Mouse (Mus musculus): Measurements from ENCODE around the gene Ift52. TPM values are rescaled to one million over a fixed set of nuclear protein-coding genes. Genes with fewer than 3 reads are reported as not detected.

Ift52 gene
- 27.7 TPM for polyA plus RNA-seq (2014; fragmentation: Illumina TruSeq; extraction: RNeasy Lipid Tissue Mini Kit (QIAGEN cat#74804); ENCODE audit: low read depth, low replicate concordance)

DNA sequence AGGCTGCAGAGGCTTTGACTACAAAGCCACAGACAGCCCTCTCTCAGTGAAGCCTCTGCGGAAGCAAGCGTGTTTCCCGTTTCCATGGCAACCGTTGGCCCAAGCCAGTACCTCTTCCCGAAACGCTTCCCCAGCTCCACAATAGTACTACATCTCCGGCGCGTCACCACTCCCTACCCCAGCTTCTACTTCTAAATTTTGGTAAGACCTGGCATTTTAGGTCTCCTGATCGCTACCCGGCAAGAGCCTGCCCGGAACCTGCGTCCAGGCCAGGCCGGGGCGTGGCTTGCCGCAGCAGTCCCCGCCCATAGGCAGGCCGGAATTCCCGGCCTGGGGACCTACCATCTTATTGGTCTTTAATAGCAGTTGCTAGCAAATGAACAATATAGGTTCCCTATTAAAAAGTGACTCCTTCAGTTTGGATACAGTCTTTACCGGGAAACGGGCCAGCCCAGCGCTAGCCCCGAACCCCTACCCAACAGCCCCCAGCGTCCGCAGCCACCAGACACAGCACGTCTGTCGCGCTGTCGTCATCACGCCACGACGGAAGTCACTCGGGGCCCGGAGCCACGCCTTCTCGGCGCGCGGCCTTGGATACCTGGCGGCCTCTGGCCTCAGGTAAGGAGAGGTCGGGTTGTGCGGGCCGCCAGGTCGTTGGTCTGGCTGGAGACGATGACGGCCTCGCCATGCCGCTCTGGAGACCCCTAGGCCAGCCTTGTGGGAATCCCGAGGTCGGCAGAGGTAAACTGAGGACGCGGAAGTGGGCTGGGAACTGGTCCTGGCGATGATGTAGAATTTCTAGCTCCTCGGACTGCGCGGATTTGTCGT is at the start of gene Ift52:
Gene Ift52 (plus strand): TSS at position 439 of the 828 bp plus-strand sequence.

DNA sequence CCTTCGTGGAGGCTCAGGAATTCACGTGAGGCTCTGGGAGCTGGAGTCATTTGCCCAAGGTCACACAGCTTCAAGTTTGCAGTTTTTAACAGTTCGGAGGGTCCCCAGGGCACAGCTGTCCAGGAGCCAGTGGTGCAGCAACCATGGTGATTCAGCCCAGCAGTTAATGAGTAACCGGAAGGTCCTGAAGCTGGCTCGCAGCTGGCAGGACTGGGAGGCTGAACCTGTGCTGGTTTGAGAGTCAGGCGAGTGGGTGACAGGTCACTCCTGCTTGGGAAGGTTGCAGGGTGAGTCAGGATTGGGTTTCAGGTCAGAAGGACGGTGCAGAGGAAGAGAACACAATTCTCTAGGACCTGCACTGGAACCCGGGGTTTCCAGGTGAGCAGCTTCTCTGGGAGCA is 29.9 kb upstream of the Ift52 start, which contains the start of gene Sgk2:
Gene Sgk2 (plus strand): TSS at position 113 of the 400 bp plus-strand sequence.

DNA sequence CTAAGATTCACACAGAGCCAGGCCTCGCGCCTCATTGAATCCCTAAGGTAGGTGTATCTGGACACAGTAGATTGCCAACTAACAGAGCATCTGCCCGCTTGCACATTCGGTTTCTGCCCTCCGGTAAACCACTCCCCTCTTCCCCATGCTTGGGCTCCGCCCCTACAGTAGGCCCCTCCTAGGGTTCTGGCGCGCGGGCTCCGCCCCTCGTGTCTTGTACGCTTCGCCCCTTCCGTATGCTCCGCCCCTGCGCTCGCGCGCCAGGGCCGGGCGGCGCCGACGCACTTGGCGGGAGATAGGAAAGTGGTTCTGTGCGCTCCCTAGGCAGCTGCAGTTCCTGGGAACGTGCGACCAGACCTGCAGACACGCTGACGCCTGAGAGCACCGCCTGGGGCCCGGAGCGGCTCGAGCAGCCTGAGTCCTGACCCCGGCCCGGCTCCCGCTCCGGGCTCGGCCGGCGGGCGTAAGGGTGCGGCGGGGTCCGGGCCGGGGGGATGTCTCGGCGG is 37.2 kb downstream of the Ift52 start, which contains the start of gene Mybl2:
Gene Mybl2 (plus strand): TSS at position 353 of the 506 bp plus-strand sequence.

DNA sequence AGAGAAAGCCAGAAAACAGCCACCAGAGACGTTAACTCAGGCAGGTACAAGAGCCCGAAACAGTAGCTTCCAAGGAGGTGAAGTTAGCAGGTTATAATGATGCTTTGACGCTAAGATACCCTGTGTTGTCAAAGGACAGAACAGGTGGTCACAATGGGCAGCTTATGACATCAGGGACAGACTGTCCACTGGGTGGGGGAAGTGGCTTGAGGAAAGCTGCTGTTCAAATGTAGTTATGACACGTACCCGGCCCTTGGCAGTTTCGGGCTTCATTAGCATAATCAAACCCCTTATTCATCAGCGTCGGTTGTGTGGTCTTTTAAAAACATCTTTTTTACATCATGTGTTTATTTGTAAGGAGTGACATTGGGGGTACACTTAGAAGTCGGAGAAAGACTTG is 70.6 kb downstream of the Ift52 start, which contains the start of gene Gtsf1l:
Gene Gtsf1l (minus strand): TSS at position 128 of the 400 bp plus-strand sequence.

Other genes starting within 250 kb of the Ift52 start
- gene Srsf6, start 85.8 kb upstream of the Ift52 start, polyA plus RNA-seq (2014; fragmentation: Illumina TruSeq; extraction: RNeasy Lipid Tissue Mini Kit (QIAGEN cat#74804); ENCODE audit: low read depth, low replicate concordance): 125 TPM
- gene L3mbtl1, start 73.9 kb upstream of the Ift52 start, polyA plus RNA-seq (2014; fragmentation: Illumina TruSeq; extraction: RNeasy Lipid Tissue Mini Kit (QIAGEN cat#74804); ENCODE audit: low read depth, low replicate concordance): not detected
- not detected for gene Sgk2, start 30.0 kb upstream of the Ift52 start, polyA plus RNA-seq (2014; fragmentation: Illumina TruSeq; extraction: RNeasy Lipid Tissue Mini Kit (QIAGEN cat#74804); ENCODE audit: low read depth, low replicate concordance)
- 0.29 TPM for gene Mybl2, start 37.3 kb downstream of the Ift52 start, polyA plus RNA-seq (2014; fragmentation: Illumina TruSeq; extraction: RNeasy Lipid Tissue Mini Kit (QIAGEN cat#74804); ENCODE audit: low read depth, low replicate concordance)
- not detected for gene Gtsf1l, start 70.5 kb downstream of the Ift52 start, polyA plus RNA-seq (2014; fragmentation: Illumina TruSeq; extraction: RNeasy Lipid Tissue Mini Kit (QIAGEN cat#74804); ENCODE audit: low read depth, low replicate concordance)
- gene Tox2, start 185.8 kb downstream of the Ift52 start, polyA plus RNA-seq (2014; fragmentation: Illumina TruSeq; extraction: RNeasy Lipid Tissue Mini Kit (QIAGEN cat#74804); ENCODE audit: low read depth, low replicate concordance): 1.4 TPM

Data from heart, adult 10 weeks (tissue).